Mouse (Mus musculus) urinary bladder, adult 18-20 months (tissue): Measurements from ENCODE around the gene BC049352.
A peak's percentile ranks its signal among the peaks of the same experiment; 100 is the strongest.

Source experiments
- DNase-seq, 2 experiments: peaks; one replicate each; pipeline ENCODE4 v3.0.0; 2022; ENCODE audit warnings: low spot score in 2 of 2, mixed read lengths in 2 of 2

Gene BC049352

GRCm38 (mm10) chr9:45247536-45247935, 65.7 kb downstream of the BC049352 start:
- no peak for DNase-seq

DNA sequence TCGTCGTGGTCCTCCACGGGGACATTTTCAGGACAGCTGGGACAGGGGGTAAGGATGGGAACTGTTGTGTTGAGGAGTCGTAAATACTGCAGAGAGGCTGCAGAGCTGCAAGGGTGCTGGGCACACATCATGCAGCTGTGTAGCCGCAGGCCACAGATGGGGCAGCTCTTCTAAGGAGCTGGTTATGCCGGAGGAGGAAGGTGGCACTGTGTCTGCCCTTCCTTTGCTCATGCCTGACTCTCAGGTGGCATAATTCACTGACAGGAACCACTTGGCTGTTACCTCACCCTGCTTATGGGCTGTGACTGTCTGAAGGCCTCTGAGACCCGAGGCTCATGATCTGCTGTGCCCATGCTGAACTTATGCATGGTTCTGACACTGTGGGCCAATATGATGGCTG, 68.5 kb downstream of the BC049352 start:
- DNase-seq, result no peak

- no peak for DNase-seq
Observed at GRCm38 (mm10) chr9:45251281-45251680, 69.5 kb downstream of the BC049352 start.

DNA sequence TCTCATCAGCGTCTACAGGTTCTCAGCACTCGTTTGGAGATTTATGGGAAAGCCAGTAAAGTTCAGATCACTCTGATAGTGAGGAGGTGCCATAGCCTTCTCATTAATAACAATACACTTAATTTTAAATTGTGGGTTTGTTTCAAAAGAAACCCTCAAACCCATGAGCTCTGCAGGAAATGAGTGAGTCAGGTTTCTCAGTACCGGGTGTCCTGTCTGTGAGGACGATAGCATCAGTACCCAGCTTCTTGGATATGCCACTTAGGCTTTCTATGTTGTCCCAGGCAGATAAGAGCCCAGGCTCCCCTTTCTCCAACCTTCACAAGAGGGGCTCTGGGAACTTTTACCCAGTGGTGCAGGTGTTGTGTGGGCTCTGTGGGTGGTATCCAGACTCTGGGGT, 70.2 kb downstream of the BC049352 start:
- DNase-seq, result no peak

GRCm38 (mm10) chr9:45252395-45252794, 70.6 kb downstream of the BC049352 start:
- DNase-seq, result no peak

- no peak for DNase-seq
Observed at GRCm38 (mm10) chr9:45254021-45254420, 72.2 kb downstream of the BC049352 start.

DNA sequence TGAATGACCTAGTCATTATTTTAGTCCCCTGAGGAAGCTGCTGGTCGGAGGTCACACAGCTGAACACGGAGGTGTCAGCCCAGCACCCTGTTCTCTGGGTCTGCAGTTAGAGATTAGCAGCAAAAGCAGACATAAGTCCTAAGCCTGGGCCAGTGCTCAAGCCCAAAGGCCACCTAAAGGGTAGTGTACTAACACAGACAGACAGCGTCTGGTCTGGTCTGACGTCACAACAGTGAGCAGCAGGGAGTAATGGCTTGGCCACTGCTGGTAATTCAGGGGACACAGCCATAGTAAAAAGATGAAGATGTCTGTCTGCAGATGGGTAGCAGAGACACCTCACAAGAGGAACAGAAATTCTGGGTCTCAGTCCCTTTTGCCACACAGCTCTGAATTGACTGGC, 72.8 kb downstream of the BC049352 start:
- no peak for DNase-seq

DNA sequence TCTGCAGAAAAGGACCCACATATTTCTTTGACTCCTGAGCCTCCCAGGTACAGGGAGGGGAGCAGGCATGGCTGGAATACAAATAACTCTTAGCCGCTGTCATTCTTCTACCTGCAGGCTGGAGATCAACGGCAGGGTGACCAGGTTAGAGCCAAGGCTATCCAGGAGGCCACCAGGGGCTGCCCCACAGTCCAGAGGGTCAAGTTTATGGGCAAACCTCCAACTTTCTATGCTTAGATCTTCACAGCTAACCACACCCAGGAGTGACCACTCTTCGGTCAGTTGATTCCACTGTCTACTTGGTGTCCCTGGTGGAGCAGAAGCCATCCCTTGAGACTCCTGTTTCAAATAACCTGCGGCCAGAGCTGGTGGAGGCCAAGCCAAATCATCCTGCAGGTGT, 73.6 kb downstream of the BC049352 start:
- DNase-seq, result no peak

GRCm38 (mm10) chr9:45255967-45256366, 74.2 kb downstream of the BC049352 start:
- no peak for DNase-seq

- DNase-seq, result no peak
Observed at GRCm38 (mm10) chr9:45259065-45259464, 77.3 kb downstream of the BC049352 start.

DNA sequence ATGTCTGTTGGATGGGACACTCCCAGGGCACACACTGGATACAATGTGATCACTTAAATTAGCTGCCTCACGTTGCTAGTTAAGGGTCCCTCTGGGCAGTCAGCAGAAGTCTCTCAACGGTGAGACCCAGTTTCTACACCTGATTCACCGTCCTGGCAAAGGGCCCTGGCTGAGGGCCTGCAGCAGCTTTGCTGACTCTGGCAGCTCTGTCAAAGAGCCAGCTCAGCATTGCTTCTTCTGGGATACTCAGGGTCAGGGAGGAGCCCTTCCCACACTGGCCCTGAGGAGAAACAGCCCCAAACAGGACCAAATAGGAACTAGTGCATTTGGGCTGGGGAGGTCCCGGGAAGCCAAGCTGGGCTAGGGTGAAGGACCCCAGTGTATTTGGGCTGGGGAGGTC, 79.7 kb downstream of the BC049352 start:
- no peak for DNase-seq

GRCm38 (mm10) chr9:45261872-45262271, 80.1 kb downstream of the BC049352 start:
- DNase-seq, result no peak

GRCm38 (mm10) chr9:45267099-45267498, 85.3 kb downstream of the BC049352 start:
- DNase-seq, result no peak

DNA sequence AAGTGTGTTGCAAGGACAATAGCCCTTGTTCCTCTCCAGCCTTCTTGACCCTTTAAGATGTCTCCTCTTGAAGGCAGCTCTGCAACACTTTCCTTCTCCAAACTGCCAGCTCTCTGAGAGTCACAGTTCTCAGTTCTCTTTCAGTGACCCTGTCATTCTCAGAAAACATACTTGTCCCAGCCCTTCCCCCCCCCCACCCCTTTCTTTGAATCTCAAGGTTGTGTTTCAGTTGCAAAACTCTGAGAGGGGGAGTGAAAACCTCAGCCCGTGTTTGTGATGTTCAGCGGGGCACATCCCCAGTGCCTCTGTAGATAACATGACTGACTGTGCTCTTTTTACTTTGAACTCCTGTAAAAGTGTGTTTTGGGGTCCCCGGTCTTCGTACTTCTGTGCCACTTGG, 86.3 kb downstream of the BC049352 start:
- DNase-seq, result no peak

DNA sequence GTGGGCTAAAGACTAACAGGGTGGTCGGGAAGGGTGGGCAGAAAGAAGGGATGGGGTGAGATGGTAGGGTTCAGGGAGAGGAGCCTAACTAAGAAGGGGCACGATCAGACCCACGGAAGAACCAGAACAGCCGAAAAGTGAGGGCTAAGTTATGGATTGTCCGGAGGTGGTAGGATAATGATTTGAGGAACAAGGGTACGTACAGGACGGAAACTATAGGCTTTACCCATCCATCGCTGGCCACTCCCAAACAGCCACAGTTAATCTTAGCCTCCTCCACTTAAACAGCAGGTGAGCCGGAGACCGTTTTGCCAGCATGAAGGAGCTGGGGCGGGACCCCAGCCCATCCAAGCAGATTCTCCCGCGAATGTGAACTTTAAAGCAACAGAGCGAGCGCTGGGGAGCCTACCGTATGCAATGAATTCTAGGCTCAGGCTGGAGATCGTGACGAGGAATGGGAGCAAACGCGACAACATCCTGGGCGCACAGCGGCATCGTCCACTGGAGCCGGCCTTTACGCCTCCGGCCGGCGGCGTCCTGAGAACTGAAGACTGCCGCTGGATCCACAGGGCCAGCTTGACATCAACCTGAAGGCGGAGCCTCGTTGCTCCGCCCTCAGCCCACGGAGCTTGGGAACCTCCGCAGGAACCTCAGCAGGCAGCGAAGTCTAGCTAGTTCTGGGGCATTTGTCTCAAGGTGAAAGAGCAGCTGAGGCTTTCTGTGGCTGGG, 87.0 kb downstream of the BC049352 start, which contains the start of gene Il10ra:
TSS of gene Il10ra (minus strand) at position 553 of the 729 bp plus-strand sequence.
- DNase-seq, result peak; percentile 24 to 30

GRCm38 (mm10) chr9:45272213-45272612, 90.4 kb downstream of the BC049352 start:
- DNase-seq, result no peak

- DNase-seq, result no peak
Observed at GRCm38 (mm10) chr9:45274218-45274617, 92.4 kb downstream of the BC049352 start.

DNA sequence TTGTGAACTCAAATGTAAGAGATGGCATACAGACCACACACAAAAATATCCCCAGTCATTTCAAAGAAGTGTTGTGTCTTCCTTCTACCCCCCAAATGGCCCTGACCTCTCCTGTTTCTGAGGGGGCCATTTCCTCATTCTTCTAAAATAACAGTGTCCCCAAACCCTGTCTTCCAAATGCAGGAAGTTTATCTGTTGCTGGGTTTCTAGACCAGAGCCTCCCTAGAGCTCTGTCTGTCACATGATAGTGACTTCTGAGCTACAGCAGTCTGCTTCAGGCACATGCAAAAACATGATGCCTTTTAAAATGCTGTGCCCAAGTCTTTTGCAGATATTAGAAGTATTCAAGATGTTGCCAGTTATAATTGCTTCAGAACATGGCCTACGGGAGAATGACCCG, 92.8 kb downstream of the BC049352 start:
- DNase-seq, result no peak

- DNase-seq, result no peak
Observed at GRCm38 (mm10) chr9:45280059-45280458, 98.3 kb downstream of the BC049352 start.

GRCm38 (mm10) chr9:45280891-45281290, 99.1 kb downstream of the BC049352 start:
- DNase-seq, result no peak

- DNase-seq, result no peak
Observed at GRCm38 (mm10) chr9:45282466-45282865, 100.7 kb downstream of the BC049352 start.

DNA sequence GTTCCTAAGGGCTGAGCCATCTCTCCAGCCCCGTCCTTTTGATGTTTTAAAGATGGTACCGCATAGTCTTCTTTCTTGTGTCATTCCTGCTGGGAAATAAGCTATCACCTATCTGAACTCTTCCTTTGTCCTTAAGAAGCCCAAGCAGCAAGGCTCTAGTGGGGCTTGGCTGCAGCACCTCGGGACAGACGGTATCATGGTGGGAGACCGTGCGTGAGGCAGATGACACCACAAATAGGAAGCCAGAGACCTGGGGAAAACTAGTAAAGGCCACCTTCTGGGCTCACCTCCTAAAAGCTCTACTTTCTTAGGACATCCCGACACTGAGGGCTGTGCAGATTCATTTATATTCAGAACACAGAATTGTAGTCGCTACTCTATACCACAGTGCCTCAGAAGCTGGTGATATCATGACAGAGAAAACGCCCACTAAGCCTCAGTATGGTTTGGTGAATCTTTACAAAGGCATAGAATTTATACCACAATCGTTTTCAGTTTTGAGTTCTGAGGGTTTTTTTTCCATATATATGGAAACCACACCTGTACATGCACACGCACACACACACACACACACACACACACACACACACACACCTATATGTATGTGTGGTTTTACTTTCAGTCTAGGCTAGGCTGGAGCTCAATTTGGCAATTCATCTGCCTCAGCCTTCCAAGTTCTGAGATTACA, 109.8 kb downstream of the BC049352 start:
- DNase-seq, result no peak
